Mouse (Mus musculus) megakaryocyte-erythroid progenitor cell, adult 5 weeks (primary cell): ENCODE data around the gene Znrf2. TPM values are rescaled to one million over a fixed set of nuclear protein-coding genes. Genes with fewer than 3 reads are reported as not detected.

Source experiments
- polyA plus RNA-seq: library from polyadenylated mRNA; stranded (reverse); fragments of >175 nt; gene quantifications from 2 replicates; pipeline ENCODE4 v1.2.3, GENCODE M21; 2012

Gene Znrf2
- 31.9 and 32.4 TPM in 2 replicates for polyA plus RNA-seq

DNA sequence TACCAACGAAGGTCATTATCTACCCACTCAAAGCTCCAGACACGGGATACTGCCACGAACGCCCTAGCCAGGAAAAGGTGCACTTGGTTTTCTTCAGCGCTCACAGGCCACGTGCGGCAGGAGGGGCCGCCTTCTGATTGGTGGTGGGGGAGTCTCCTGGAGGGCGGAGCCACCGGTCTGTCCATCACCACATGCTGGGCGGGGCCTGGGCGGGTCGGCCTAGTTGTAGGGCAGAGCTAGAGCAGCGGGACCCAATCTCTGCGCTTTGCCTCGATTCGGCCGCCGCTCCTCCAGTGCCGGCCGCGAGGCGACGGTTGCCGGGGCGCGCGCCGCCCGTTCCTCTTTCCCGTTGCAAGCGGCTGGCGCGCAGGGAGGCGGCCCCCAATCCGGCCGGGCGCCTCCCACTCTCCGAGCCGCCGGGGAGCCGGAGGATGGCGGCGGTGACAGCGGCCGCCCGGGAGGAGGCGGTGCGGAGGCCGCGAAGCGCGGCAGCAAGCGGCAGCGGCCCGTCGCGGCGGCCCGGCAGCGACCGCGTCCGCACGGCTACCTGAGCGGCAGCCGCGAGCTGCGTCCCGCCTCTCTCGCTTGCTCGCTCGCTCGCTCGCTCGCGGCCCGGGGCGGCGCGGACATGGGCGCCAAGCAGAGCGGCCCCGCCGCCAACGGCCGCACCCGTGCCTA, at the start of gene Znrf2:
Gene Znrf2 (plus strand): TSS at position 529 of the 678 bp plus-strand sequence.

Other genes with a start within 250 kb of the Znrf2 start
- gene Plekha8, start 221.8 kb upstream of the Znrf2 start, polyA plus RNA-seq, result 0.19 and 0.27 TPM in 2 replicates
- not detected in 2 replicates for gene Fkbp14, start 219.6 kb upstream of the Znrf2 start, polyA plus RNA-seq
- gene Mturn, start 135.3 kb upstream of the Znrf2 start, polyA plus RNA-seq, result 1.2 and 1.4 TPM in 2 replicates
- 3.8 and 6.4 TPM in 2 replicates for gene Nod1, start 155.7 kb downstream of the Znrf2 start, polyA plus RNA-seq
- gene Ggct, start 176.0 kb downstream of the Znrf2 start, polyA plus RNA-seq, result 8.6 and 13.5 TPM in 2 replicates
- gene Gars, start 221.1 kb downstream of the Znrf2 start, polyA plus RNA-seq, result 47.9 and 49.9 TPM in 2 replicates